Mouse (Mus musculus) brain, embryonic 14.5 days (tissue): ENCODE data around the gene Eef1a2.

Experiments
- CTCF ChIP-seq: fragments of 200-500 bp; IDR thresholded peaks from 2 replicates; pipeline ENCODE4 v1.5.1; 2012; ENCODE audit warnings: inconsistent platforms, mild to moderate bottlenecking, moderate library complexity, borderline replicate concordance; ENCODE audit not compliant: insufficient read depth, insufficient read length; ENCODE audit errors: extremely low read depth
- POLR2A ChIP-seq: fragments of 200-500 bp; IDR thresholded peaks from 2 replicates; pipeline ENCODE4 v1.6.1; 2012; ENCODE audit warnings: mild to moderate bottlenecking, inconsistent platforms, borderline replicate concordance; ENCODE audit not compliant: poor library complexity, insufficient read depth, insufficient read length, severe bottlenecking; ENCODE audit errors: extremely low read depth

GRCm38 (mm10) chr2:181166469-181166868, 9.7 kb upstream of the Eef1a2 start:
- no peak for TF ChIP-seq CTCF
- TF ChIP-seq POLR2A = no peak
